Mouse (Mus musculus) midbrain, embryonic 11.5 days (tissue): ENCODE results near the gene Rhno1. TPM values are rescaled to one million over a fixed set of nuclear protein-coding genes. Genes with fewer than 3 reads are reported as not detected.

ENCODE experiments used
- ATAC-seq: fragments of 200-750 bp; cut with Nextera tagmentation; 2 replicates; pipeline ENCODE4 v1.8.0; 2017; ENCODE audit warnings: moderate TSS enrichment, moderate library complexity; ENCODE audit not compliant: low FRiP score
- DNase-seq: peaks from one replicate; pipeline ENCODE4 v3.0.0; 2015; ENCODE audit warnings: low spot score; ENCODE audit errors: missing footprints
- H3K27ac ChIP-seq: fragments of 300-500 bp; sonication (generic); 2 replicates; pipeline ENCODE4 v1.5.1; 2014; ENCODE audit warnings: low read depth, low read length
- H3K27me3 ChIP-seq: fragments of 300-500 bp; sonication (generic); 2 replicates; pipeline ENCODE4 v1.6.1; 2014; ENCODE audit warnings: mild to moderate bottlenecking, low read length, moderate library complexity, mixed read lengths; ENCODE audit not compliant: control insufficient read depth, insufficient read depth
- H3K36me3 ChIP-seq: fragments of 300-500 bp; sonication (generic); 2 replicates; pipeline ENCODE4 v1.6.1; 2014; ENCODE audit warnings: mild to moderate bottlenecking, low read length, moderate library complexity, mixed read lengths; ENCODE audit not compliant: control insufficient read depth, insufficient read depth
- H3K4me1 ChIP-seq: fragments of 300-500 bp; sonication (generic); 2 replicates; pipeline ENCODE4 v1.6.1; 2014; ENCODE audit warnings: low read length; ENCODE audit not compliant: control insufficient read depth, insufficient read depth
- H3K4me2 ChIP-seq: fragments of 300-500 bp; sonication (generic); 2 replicates; pipeline ENCODE4 v1.6.1; 2014; ENCODE audit warnings: mild to moderate bottlenecking, moderate library complexity
- H3K4me3 ChIP-seq: fragments of 300-500 bp; sonication (generic); 2 replicates; pipeline ENCODE4 v1.5.1; 2014; ENCODE audit warnings: low read depth, low read length
- H3K9ac ChIP-seq: fragments of 300-500 bp; sonication (generic); 2 replicates; pipeline ENCODE4 v1.6.1; 2014; ENCODE audit warnings: low read length
- H3K9me3 ChIP-seq: fragments of 300-500 bp; sonication (generic); 2 replicates; pipeline ENCODE4 v1.6.1; 2016; ENCODE audit warnings: low read length; ENCODE audit not compliant: control insufficient read depth
- WGBS: fragments of 180-500 bp; shearing (Covaris S2); extraction: QIAGEN DNeasy Blood & Tissue Kit; methylation state at CpG from one replicate; pipeline ENCODE4 v1.1.7; 2014; 5-methylcytosine and 5-hydroxymethylcytosine counted together
- polyA plus RNA-seq: library from polyadenylated mRNA; unstranded; fragments of >200 nt; fragmentation: Nextera tagmentation; extraction: Ambion mirVana; gene quantifications from 2 replicates; pipeline ENCODE4 v1.2.1, GENCODE M21; 2014

Rhno1 gene
- polyA plus RNA-seq, 1 experiment from 2014 or later = 178 TPM

- Histone ChIP-seq H3K4me3 (no peak overlapping the region), H3K27ac (no peak overlapping the region), H3K27me3 (no peaks in the 10 kb centered on the region), H3K4me2 (no peak overlapping the region), H3K36me3 (no peaks in the 10 kb centered on the region), H3K9me3 (no peaks in the 10 kb centered on the region), H3K9ac (no peak overlapping the region), H3K4me1 (no peaks in the 10 kb centered on the region)
- DNase-seq (no peak), ATAC-seq (no peak)
- whole genome bisulfite sequencing = 82% methylated on average over 8 of the region's 8 CpGs
Observed at GRCm38 (mm10) chr6:128315597-128315996, 47.1 kb downstream of the Rhno1 start.

GRCm38 (mm10) chr6:128314796-128315195 is 47.9 kb downstream of the Rhno1 start:
- 88% methylated on average over 6 of the region's 6 CpGs for WGBS
- ATAC-seq = no peak
- no peaks in the 10 kb centered on the region for H3K36me3 ChIP-seq

GRCm38 (mm10) chr6:128308311-128308710 is 54.4 kb downstream of the Rhno1 start:
- 26% methylated on average over 4 of the region's 4 CpGs for WGBS
- Histone ChIP-seq H3K4me3 (no peak overlapping the region), H3K27me3 (no peaks in the 10 kb centered on the region), H3K4me1 (no peaks in the 10 kb centered on the region), H3K36me3 (no peaks in the 10 kb centered on the region), H3K4me2 (no peak overlapping the region), H3K9ac (no peak overlapping the region), H3K27ac (no peak overlapping the region), H3K9me3 (no peaks in the 10 kb centered on the region)
- peak; percentile 97 for DNase-seq
- ATAC-seq = peak; percentile 64

More at GRCm38 (mm10) chr6:128314796-128315195, 47.9 kb downstream of the Rhno1 start:
- H3K27me3 ChIP-seq = no peaks in the 10 kb centered on the region
- no peaks in the 10 kb centered on the region for H3K9me3 ChIP-seq
- no peak overlapping the region for H3K27ac ChIP-seq
- no peak overlapping the region for H3K4me3 ChIP-seq
- DNase-seq = no peak
- H3K4me1 ChIP-seq = no peaks in the 10 kb centered on the region
- no peak overlapping the region for H3K9ac ChIP-seq
- no peak overlapping the region for H3K4me2 ChIP-seq

Other genes with a start within 250 kb of the Rhno1 start
- 32.7 and 44.1 TPM in 2 replicates for gene Tspan9, start 219.3 kb downstream of the Rhno1 start, polyA plus RNA-seq
- gene Tead4, start 62.1 kb downstream of the Rhno1 start, polyA plus RNA-seq = 0.39 and 1.7 TPM in 2 replicates
- 14.5 and 15.5 TPM in 2 replicates for gene Tulp3, start 7.1 kb downstream of the Rhno1 start, polyA plus RNA-seq
- 49.8 and 55.3 TPM in 2 replicates for gene Foxm1, start 56 bp upstream of the Rhno1 start, polyA plus RNA-seq
- gene Tex52, start 12.5 kb upstream of the Rhno1 start, polyA plus RNA-seq = 0.25 and 0.44 TPM in 2 replicates
- not detected in 2 replicates for gene Gm44596, start 12.6 kb upstream of the Rhno1 start, polyA plus RNA-seq
- gene Nrip2, start 36.4 kb upstream of the Rhno1 start, polyA plus RNA-seq = 2.2 and 2.7 TPM in 2 replicates
- 26.3 and 27.2 TPM in 2 replicates for gene Itfg2, start 62.0 kb upstream of the Rhno1 start, polyA plus RNA-seq
- 559 and 584 TPM in 2 replicates for gene Fkbp4, start 75.8 kb upstream of the Rhno1 start, polyA plus RNA-seq
- not detected in 2 replicates for gene Pzp, start 163.8 kb upstream of the Rhno1 start, polyA plus RNA-seq
- gene A2ml1, start 218.7 kb upstream of the Rhno1 start, polyA plus RNA-seq = not detected in 2 replicates